Mouse (Mus musculus) large intestine, adult 2 months (tissue): ENCODE data around the gene Ptprz1. TPM values are rescaled to one million over a fixed set of nuclear protein-coding genes. Genes with fewer than 3 reads are reported as not detected.
"Not testable (repeated sequence)": the region's sequence is repeated elsewhere in the genome, so short reads cannot be mapped to it uniquely, and the experiment has no call there.

ENCODE experiments used
- DNase-seq: peaks from one replicate; pipeline ENCODE4 v3.0.0-alpha.2; 2012; ENCODE audit warnings: low read depth, low spot score
- WGBS: fragments of 180-500 bp; shearing (Covaris S2); methylation state at CpG from one replicate; pipeline ENCODE4 v1.1.7; 2018; 5-methylcytosine and 5-hydroxymethylcytosine counted together
- polyA plus RNA-seq: library from polyadenylated mRNA; depleted of rRNA; stranded (reverse); fragments of >200 nt; gene quantifications from 2 replicates; pipeline ENCODE4 v1.2.3, GENCODE M21; 2012

Ptprz1 gene
- polyA plus RNA-seq, 1 experiment = 0.17 TPM

- no peak for DNase-seq
- 14% methylated on average over 5 of the region's 5 CpGs for WGBS
These were observed 109.3 kb downstream of the Ptprz1 start for GRCm38 (mm10) chr6:22984520-22985154.

GRCm38 (mm10) chr6:23003152-23003551, 127.8 kb downstream of the Ptprz1 start:
- 28% methylated on average over 3 of the region's 3 CpGs for WGBS
- DNase-seq = no peak

- no peak for DNase-seq
- WGBS = 74% methylated on average over 4 of the region's 4 CpGs
These were observed 139.8 kb downstream of the Ptprz1 start for GRCm38 (mm10) chr6:23014988-23015613.

- WGBS = 31% methylated on average over 1 of the region's 1 CpGs
- no peak for DNase-seq
These were observed 152.9 kb downstream of the Ptprz1 start for GRCm38 (mm10) chr6:23028251-23028650.

- WGBS = 87% methylated on average over 4 of the region's 4 CpGs
- no peak for DNase-seq
These were observed 173.5 kb downstream of the Ptprz1 start for GRCm38 (mm10) chr6:23048836-23049235.

GRCm38 (mm10) chr6:23055734-23056133, 180.4 kb downstream of the Ptprz1 start:
- no peak for DNase-seq
- 86% methylated on average over 5 of the region's 5 CpGs for WGBS

DNA sequence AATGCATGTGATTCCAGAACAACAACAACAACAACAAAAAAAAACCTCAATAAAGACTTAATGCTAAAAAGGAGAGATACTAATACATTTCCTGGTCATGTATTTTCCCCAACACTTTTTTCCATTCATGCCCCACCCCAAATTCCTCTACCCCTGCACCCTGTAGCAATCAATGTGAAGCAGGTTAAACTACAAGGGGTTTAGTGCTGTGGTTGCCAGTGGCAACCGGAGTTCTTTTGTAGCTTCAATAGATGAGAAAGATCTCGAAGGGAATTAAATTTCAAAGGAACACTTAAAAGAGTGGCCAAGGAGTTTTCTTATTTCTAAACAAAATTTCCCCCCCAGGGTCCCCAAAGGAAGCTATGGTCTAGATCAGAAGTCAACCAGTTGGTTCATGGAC, 200.8 kb downstream of the Ptprz1 start:
- 71% methylated on average over 2 of the region's 2 CpGs for WGBS
- no peak for DNase-seq

- WGBS = 46% methylated on average over 2 of the region's 2 CpGs
- DNase-seq = no peak
These were observed 203.0 kb downstream of the Ptprz1 start for GRCm38 (mm10) chr6:23078273-23078672.

DNA sequence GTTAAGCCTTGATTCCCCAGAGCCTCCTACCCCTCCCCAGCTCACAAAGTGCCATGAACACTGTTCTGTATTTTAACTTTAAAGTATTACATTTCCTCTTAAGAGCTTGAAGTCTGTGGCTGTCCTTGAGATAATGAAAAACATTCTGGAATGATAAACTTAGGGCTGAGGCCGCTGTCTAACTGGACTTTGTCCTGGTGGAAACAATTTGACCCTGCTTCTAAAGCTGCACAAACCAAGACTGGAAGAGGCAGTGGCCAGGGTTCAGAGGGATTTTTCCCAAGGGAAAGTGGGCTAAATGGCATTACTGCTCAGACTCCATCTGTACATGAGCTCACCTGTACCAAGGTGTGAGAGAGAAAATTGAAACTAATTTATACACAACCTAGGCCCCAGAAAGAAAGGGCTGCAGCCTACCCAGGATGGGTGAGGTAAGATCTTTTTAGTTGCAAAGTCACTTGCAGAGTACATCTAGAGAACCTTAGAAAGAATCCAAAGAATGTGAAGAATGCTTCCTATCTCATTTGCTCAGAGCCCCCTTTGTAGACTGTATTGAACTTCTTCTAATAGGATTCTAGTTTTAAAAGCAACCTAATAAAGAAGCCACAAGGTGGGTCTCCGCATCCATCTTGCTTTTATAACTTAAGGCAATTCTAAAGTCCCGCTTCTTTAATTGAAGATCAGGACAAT, 204.8 kb downstream of the Ptprz1 start:
- WGBS = 44% methylated on average over 3 of the region's 3 CpGs

DNA sequence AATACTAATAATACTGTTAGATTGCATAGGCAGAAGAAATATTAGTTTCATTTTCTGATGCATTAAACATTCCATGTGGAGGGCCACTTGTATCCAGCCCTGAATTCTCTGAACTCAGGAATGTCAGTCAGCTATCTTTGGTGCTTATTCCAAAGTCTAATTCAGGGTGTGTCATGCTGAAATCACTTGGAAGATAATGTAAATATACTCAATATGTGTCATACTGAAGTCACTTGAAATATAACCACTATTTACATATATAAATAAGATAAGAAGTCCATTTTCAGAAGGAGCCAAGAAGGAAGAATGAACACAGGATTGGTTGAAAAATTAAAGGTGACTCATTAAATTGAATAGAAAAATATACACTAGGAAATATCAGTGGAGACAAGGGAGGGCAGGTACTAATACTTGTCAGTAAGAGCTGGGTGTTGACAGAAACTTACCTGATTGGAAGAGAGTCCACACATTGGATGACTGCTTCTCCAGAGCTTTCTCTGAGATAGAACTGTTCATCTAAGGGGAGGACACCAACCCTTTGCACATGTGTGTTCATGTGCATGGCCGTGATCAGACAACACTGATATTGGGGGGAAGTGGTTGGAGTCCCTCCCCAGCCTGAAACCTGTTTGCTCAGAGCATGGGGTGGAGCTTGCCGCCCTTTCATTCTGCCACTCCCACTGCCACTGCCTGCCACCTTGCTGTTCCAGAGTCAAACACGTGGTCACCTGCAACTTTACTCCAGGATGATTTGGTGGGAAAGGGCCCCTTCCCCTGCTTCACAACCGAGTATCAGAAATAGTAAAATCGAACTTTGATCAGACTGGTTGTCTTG, 209.5 kb downstream of the Ptprz1 start:
- no peak for DNase-seq
- 57% methylated on average over 5 of the region's 5 CpGs for WGBS

More for the DNA sequence above, 204.8 kb downstream of the Ptprz1 start:
- DNase-seq = no peak

- 84% methylated on average over 4 of the region's 4 CpGs for WGBS
- not testable (repeated sequence) for DNase-seq
These were observed 214.0 kb downstream of the Ptprz1 start for GRCm38 (mm10) chr6:23089292-23089691.

DNA sequence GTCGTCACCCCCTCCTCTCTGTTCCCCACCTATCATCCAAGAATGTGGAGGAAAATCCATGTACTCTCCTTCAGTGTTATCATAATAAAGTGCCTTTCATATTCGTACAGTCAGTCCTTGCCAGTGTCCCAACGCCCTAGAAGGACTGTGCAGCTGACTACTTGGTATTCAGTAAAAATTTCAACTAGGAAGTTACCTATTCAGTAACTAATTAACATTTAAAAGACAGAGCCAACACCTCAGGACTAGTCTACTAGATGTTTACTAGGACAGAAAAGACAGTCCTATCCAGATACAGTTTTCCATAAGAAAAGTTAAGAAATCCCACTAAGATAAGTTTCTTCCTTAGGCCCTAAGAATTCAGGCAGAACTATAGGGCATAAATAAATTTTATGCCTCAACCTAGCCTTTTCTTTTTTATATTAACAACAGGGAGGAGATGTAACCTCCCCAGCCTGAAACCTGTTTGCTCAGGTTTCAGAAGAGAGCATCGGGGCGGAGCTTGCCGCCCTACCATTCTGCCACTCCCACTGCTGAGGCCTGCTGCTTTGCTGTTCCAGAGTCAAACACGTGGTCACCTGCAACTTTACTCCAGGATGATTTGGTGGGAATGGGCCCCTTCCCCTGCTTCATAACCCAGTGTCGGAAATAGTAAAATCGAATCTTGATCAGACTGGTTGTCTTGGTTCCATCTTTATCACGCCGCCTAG, 215.2 kb downstream of the Ptprz1 start:
- 72% methylated on average over 11 of the region's 11 CpGs for WGBS
- DNase-seq = not testable (repeated sequence)
